Mouse (Mus musculus): ENCODE measurements at regions not wholly inside any gene's neighbourhood (a gene's known extent, or its start where the extent isn't known, plus 50 kb on each side); places are given as distances from the start of the nearest gene placed in this dataset.

GRCm38 (mm10) chr13:107522942-107523341 is 501.0 kb upstream of the Kif2a start:
- H3K4me3 ChIP-seq (replicated peaks; ENCODE audit: low read length), result no peak overlapping the region
- TF ChIP-seq NANOG (IDR thresholded peaks at IDR 0.05; ENCODE audit: borderline replicate concordance, low read length) (no peak), POU5F1 (IDR thresholded peaks at IDR 0.05; ENCODE audit: borderline replicate concordance, low read length) (no peak), CTCF (conservative IDR thresholded peaks at IDR 0.05; ENCODE audit: low read length) (no peak)
- no peaks in the 10 kb centered on the region for H3K27me3 ChIP-seq (ENCODE audit: insufficient read depth, low read length)
- H3K36me3 ChIP-seq (ENCODE audit: insufficient read depth, low read length), result no peaks in the 10 kb centered on the region
- no peaks in the 10 kb centered on the region for H3K9me3 ChIP-seq (ENCODE audit: low read length)
- no peaks in the 10 kb centered on the region for H3K4me1 ChIP-seq (replicated peaks; ENCODE audit: low read depth, low read length)

- Histone ChIP-seq H3K36me3 (ENCODE audit: insufficient read depth, low read length) (no peaks in the 10 kb centered on the region), H3K27me3 (ENCODE audit: insufficient read depth, low read length) (no peaks in the 10 kb centered on the region), H3K4me1 (replicated peaks; ENCODE audit: low read depth, low read length) (no peaks in the 10 kb centered on the region), H3K4me3 (replicated peaks; ENCODE audit: low read length) (no peak overlapping the region), H3K9me3 (ENCODE audit: low read length) (no peaks in the 10 kb centered on the region)
- TF ChIP-seq POU5F1 (IDR thresholded peaks at IDR 0.05; ENCODE audit: borderline replicate concordance, low read length) (no peak), NANOG (IDR thresholded peaks at IDR 0.05; ENCODE audit: borderline replicate concordance, low read length) (no peak), CTCF (conservative IDR thresholded peaks at IDR 0.05; ENCODE audit: low read length) (no peak)
Measured at GRCm38 (mm10) chr13:107514236-107514635, 492.3 kb upstream of the Kif2a start.

- Histone ChIP-seq H3K36me3 (ENCODE audit: insufficient read depth, low read length) (no peaks in the 10 kb centered on the region), H3K27me3 (ENCODE audit: insufficient read depth, low read length) (no peaks in the 10 kb centered on the region), H3K4me3 (replicated peaks; ENCODE audit: low read length) (no peak overlapping the region), H3K4me1 (replicated peaks; ENCODE audit: low read depth, low read length) (no peaks in the 10 kb centered on the region), H3K9me3 (ENCODE audit: low read length) (no peaks in the 10 kb centered on the region)
- TF ChIP-seq CTCF (conservative IDR thresholded peaks at IDR 0.05; ENCODE audit: low read length) (no peak), NANOG (IDR thresholded peaks at IDR 0.05; ENCODE audit: borderline replicate concordance, low read length) (no peak), POU5F1 (IDR thresholded peaks at IDR 0.05; ENCODE audit: borderline replicate concordance, low read length) (no peak)
Measured at GRCm38 (mm10) chr13:107513274-107514146, 491.6 kb upstream of the Kif2a start.

- no peaks in the 10 kb centered on the region for H3K36me3 ChIP-seq (ENCODE audit: insufficient read depth, low read length)
- no peak for TF ChIP-seq NANOG (IDR thresholded peaks at IDR 0.05; ENCODE audit: borderline replicate concordance, low read length)
- TF ChIP-seq POU5F1 (IDR thresholded peaks at IDR 0.05; ENCODE audit: borderline replicate concordance, low read length), result no peak
- H3K4me3 ChIP-seq (replicated peaks; ENCODE audit: low read length), result no peak overlapping the region
- no peaks in the 10 kb centered on the region for H3K9me3 ChIP-seq (ENCODE audit: low read length)
- H3K4me1 ChIP-seq (replicated peaks; ENCODE audit: low read depth, low read length), result no peaks in the 10 kb centered on the region
- H3K27me3 ChIP-seq (ENCODE audit: insufficient read depth, low read length), result peaks cover 4% of the 10 kb centered on the region; the same call in 1 of the 2 replicates
Measured at GRCm38 (mm10) chr13:107507336-107507735, 485.4 kb upstream of the Kif2a start.

- Histone ChIP-seq H3K4me1 (replicated peaks; ENCODE audit: low read depth, low read length) (no peaks in the 10 kb centered on the region), H3K9me3 (ENCODE audit: low read length) (no peaks in the 10 kb centered on the region), H3K27me3 (ENCODE audit: insufficient read depth, low read length) (peaks cover 6% of the 10 kb centered on the region; the same call in 1 of the 2 replicates), H3K4me3 (replicated peaks; ENCODE audit: low read length) (no peak overlapping the region), H3K36me3 (ENCODE audit: insufficient read depth, low read length) (no peaks in the 10 kb centered on the region)
- TF ChIP-seq CTCF (conservative IDR thresholded peaks at IDR 0.05; ENCODE audit: low read length) (no peak), POU5F1 (IDR thresholded peaks at IDR 0.05; ENCODE audit: borderline replicate concordance, low read length) (no peak), NANOG (IDR thresholded peaks at IDR 0.05; ENCODE audit: borderline replicate concordance, low read length) (no peak)
Measured at GRCm38 (mm10) chr13:107506832-107507231, 484.9 kb upstream of the Kif2a start.

- Histone ChIP-seq H3K4me3 (replicated peaks; ENCODE audit: low read length) (no peak overlapping the region), H3K27me3 (ENCODE audit: insufficient read depth, low read length) (peaks cover 8% of the 10 kb centered on the region; the same call in 1 of the 2 replicates), H3K4me1 (replicated peaks; ENCODE audit: low read depth, low read length) (no peaks in the 10 kb centered on the region), H3K36me3 (ENCODE audit: insufficient read depth, low read length) (no peaks in the 10 kb centered on the region), H3K9me3 (ENCODE audit: low read length) (no peaks in the 10 kb centered on the region)
- TF ChIP-seq CTCF (conservative IDR thresholded peaks at IDR 0.05; ENCODE audit: low read length) (no peak), POU5F1 (IDR thresholded peaks at IDR 0.05; ENCODE audit: borderline replicate concordance, low read length) (no peak), NANOG (IDR thresholded peaks at IDR 0.05; ENCODE audit: borderline replicate concordance, low read length) (no peak)
Measured at GRCm38 (mm10) chr13:107505318-107505717, 483.4 kb upstream of the Kif2a start.

GRCm38 (mm10) chr13:107502261-107502660 is 480.3 kb upstream of the Kif2a start:
- peaks cover 12% of the 10 kb centered on the region; the same call in 1 of the 2 replicates for H3K27me3 ChIP-seq (ENCODE audit: insufficient read depth, low read length)
- no peak for TF ChIP-seq POU5F1 (IDR thresholded peaks at IDR 0.05; ENCODE audit: borderline replicate concordance, low read length)
- TF ChIP-seq CTCF (conservative IDR thresholded peaks at IDR 0.05; ENCODE audit: low read length), result no peak
- no peak for TF ChIP-seq NANOG (IDR thresholded peaks at IDR 0.05; ENCODE audit: borderline replicate concordance, low read length)
- no peaks in the 10 kb centered on the region for H3K36me3 ChIP-seq (ENCODE audit: insufficient read depth, low read length)
- no peaks in the 10 kb centered on the region for H3K4me1 ChIP-seq (replicated peaks; ENCODE audit: low read depth, low read length)
- no peak overlapping the region for H3K4me3 ChIP-seq (replicated peaks; ENCODE audit: low read length)
- H3K9me3 ChIP-seq (ENCODE audit: low read length), result no peaks in the 10 kb centered on the region

GRCm38 (mm10) chr13:107500776-107501489 is 479.0 kb upstream of the Kif2a start:
- TF ChIP-seq POU5F1 (IDR thresholded peaks at IDR 0.05; ENCODE audit: borderline replicate concordance, low read length) (no peak), CTCF (conservative IDR thresholded peaks at IDR 0.05; ENCODE audit: low read length) (no peak), NANOG (IDR thresholded peaks at IDR 0.05; ENCODE audit: borderline replicate concordance, low read length) (no peak)
- no peaks in the 10 kb centered on the region for H3K36me3 ChIP-seq (ENCODE audit: insufficient read depth, low read length)
- peaks cover 12% of the 10 kb centered on the region; the same call in 1 of the 2 replicates for H3K27me3 ChIP-seq (ENCODE audit: insufficient read depth, low read length)
- H3K4me3 ChIP-seq (replicated peaks; ENCODE audit: low read length), result no peak overlapping the region
- H3K4me1 ChIP-seq (replicated peaks; ENCODE audit: low read depth, low read length), result peaks cover 2% of the 10 kb centered on the region
- no peaks in the 10 kb centered on the region for H3K9me3 ChIP-seq (ENCODE audit: low read length)

Measured in E14TG2a.4 (cell line).